Mouse (Mus musculus) heart, adult 2 months (tissue): ENCODE results near the gene Hba-a2.

Experiments used
- CTCF ChIP-seq: fragments of 200-600 bp; IDR thresholded peaks from 2 replicates; pipeline ENCODE4 v1.8.1; 2022; ENCODE audit warnings: antibody characterized with exemption, mild to moderate bottlenecking, moderate library complexity
- EP300 ChIP-seq: fragments of 200-500 bp; IDR thresholded peaks from 2 replicates; pipeline ENCODE4 v1.6.1; 2011; ENCODE audit warnings: low read depth, low read length, control low read depth; ENCODE audit not compliant: insufficient read depth

GRCm38 (mm10) chr11:32266194-32266593, 30.1 kb upstream of the Hba-a2 start:
- TF ChIP-seq CTCF (no peak), EP300 (no peak)
